Mouse (Mus musculus) forelimb bud, embryonic 11.5 days (tissue): Measurements from ENCODE around the gene Npm3.

Experiments used
- DNase-seq: peaks from one replicate; pipeline ENCODE4 v3.0.0-alpha.2; 2012; ENCODE audit warnings: low read depth, low spot score

The Npm3 gene

DNA sequence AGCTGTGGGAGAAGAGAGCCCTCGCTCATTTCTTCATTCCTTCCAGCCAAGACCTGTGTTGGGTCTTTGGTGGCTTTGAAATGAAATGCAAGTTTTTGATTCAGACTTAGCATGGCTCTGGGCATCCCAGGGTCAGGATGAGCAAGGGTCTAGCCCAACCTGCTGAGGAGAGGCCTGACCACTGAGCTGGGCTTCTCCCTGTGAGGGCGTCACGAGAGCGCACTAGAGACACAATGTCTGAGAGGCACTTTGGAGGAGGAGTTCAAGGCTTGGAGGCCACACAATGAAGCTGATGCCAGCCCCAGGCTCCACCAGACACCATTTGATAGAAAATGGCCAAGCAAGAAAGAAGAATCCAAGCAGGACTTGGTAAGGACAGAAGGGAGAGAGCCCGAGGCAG lies 15.2 kb downstream of the Npm3 start:
- no peak for DNase-seq

DNA sequence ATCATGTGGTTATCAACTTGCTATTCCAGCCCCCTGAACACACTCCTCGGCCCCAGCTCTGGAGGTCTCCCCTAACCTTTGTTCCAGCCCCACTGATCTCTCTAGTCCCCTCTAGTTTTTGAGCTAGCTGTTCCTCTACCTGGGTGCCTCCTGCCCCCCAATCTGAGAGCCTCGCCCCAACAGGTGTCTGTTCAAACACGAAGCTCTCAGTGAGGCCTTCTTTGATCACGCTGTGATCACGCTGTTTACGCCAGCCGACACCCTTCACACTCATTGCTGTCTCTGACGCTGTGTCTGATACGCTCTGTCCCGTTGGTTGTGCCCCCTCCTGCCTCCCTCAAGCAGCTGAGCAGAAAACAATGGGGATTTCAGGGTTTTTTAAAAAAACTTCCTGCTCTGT lies 15.8 kb downstream of the Npm3 start:
- DNase-seq: no peak

DNA sequence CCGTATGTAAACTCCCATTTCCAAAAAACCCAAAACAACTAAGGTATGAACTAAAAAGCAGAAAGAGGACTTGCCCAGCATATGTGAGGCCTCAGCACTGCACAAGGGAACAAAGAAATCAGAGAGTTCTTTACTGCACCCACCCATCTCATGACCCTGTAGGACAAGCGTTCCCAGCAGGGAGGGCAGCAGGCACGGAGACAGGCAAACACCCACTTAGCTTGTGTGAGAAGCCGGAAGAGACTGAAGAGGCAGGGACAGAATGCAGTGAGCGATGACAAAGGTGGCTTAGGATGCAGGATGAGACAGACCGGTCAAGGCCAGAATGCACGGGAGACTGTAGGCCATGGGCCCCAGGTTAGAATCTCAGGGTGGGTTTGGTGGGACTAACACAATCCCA lies 17.7 kb downstream of the Npm3 start:
- no peak for DNase-seq

GRCm38 (mm10) chr19:45730042-45730441 lies 19.3 kb downstream of the Npm3 start:
- DNase-seq: no peak

- no peak for DNase-seq
Measured at GRCm38 (mm10) chr19:45727231-45727630, 22.2 kb downstream of the Npm3 start.

DNA sequence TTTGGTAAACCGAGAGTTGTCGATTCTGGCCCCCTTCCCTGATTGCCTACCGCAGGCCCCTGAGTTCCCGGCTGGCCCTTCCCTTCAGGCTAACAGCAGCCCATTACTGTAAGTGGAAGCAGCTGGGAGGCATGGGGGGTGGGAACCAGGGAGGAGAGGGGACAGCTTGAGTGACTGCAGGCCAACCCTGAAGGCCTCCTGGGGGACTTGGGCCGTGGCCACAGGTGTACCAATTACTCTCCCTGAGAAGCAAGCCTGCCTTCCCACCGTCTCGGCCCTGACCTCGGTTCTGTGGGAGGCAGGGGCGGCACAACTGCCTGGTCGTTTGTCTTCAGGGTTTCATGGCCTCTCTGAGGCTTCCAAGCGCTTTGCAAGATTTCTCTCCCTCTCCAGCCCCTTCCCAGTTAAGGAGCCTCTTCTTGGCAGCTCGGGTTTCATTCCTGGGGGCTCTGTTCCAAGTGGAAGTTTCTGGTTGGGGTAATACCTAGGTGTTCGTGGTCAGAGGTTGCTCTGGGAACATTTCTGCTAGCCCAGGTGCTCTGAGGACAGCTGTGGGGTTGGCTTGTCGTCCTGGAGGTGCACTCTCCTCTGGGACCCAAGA lies 23.6 kb downstream of the Npm3 start:
- peak; percentile 74 for DNase-seq

DNA sequence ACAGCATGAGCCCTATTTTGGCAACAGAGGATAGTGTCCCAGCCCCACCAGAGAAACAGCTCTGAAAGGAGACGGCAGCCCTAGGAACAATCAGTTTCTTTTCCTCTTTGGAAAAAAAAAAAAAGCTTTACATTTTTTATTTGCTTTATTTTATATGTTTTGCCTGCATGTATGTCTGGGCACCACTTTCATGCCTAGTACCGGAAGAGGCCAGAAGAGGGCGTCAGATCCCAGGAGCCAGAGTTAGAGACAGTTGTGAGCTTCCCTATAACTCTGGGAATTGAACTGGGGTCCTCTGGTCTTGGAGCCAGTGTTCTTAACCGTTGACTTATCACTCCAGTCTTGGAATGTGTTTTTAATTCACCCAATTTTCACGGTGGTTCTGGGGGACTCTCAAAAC lies 27.2 kb downstream of the Npm3 start:
- no peak for DNase-seq

DNA sequence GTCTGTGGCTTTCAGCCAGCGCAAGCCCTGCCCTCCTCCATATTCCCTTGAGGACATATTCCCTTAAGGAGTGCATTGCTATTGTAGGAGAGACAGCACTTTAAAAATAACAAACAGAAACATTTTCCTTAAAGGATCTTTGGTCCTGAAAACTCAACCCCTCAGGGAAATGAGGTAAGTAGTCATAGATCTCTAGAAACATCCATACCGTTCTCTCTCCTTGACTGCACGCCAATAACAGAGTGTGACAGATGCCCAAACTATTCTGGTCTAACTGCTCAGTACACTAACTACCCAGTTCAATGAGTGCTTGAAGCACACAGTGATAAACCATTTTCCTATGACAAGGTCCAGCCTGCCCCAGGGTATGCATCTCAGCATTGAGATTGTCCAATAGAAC lies 31.1 kb downstream of the Npm3 start:
- DNase-seq: no peak

DNA sequence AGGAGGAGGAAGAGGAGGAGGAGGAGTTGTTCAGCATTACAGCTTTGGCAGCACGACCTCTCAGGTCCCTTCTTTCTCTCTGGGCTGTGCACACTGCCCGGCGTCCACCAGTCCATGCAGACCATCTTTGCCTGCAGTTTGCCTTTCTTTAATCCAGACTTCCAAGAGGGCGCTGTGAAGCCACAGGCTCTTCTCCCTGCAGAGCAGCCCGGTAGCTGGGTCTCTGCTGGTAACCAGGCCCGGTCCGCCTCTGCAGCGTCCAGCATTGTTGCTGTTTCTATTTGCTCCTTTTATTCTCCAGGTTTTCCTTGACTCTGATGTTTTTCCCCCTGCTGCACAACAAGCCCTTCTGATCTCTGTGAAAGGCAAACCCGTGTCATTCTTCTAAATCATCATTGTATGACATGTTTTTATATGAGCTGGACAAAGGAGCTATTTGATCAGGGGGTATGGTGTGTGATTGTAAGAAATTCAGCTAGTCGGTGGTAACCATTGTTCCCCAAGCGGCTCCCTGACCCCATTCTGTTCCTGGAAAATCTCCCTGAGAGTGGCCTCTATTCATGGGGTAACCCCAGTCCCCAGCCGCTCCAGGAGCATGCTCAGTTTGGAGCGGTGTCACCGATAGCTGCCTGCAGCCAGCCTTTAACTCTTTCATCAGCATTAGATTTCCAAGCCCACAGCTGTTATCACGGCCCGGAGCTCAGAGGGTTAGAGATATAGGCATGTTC lies 31.7 kb downstream of the Npm3 start:
- DNase-seq: no peak

- no peak for DNase-seq
Measured at GRCm38 (mm10) chr19:45708704-45709103, 40.7 kb downstream of the Npm3 start.
